In genomic region chr17:67837351-67838090, GRCm38 (mm10) we compare ENCODE assay signal across 9 mouse cellular contexts.
DNase-seq lines count a peak whose midpoint lies in the region; ATAC-seq and TF ChIP-seq lines count a peak whose summit lies in the region.
"Had no signal": no experiment of that assay in that cellular context is flagged by ENCODE, and none has a peak within 500 bp of the region (broad histone marks: within the 10 kb centered on the region; RNA-seq: fewer than 3 reads in every experiment).

No protein-coding gene starts in this region.

- H3K4me1 ChIP-seq in hindbrain, postnatal 0 days (ENCODE audit: insufficient read depth, low read length): no peaks in the 10 kb centered on the region
- H3K4me1 ChIP-seq: liver, embryonic 15.5 days had no signal

- 51% methylated on average over 17 of the region's 17 CpGs for WGBS in hindbrain, postnatal 0 days

- peak; percentile 82 for TF ChIP-seq CTCF in gastrocnemius, adult 2 months (IDR thresholded peaks at IDR 0.05)
- TF ChIP-seq CTCF in hindbrain, postnatal 0 days (IDR thresholded peaks at IDR 0.05; ENCODE audit: low read depth): peak; percentile 90

- H3K4me3 ChIP-seq in gastrocnemius, adult 2 months: peak overlapping the region; percentile 28; the same call in 1 of the 2 replicates
- H3K4me3 ChIP-seq in hindbrain, postnatal 0 days (ENCODE audit: low read length): no peak overlapping the region
- H3K4me3 ChIP-seq: liver, embryonic 15.5 days had no signal

- H3K9ac ChIP-seq in hindbrain, postnatal 0 days (replicated peaks; ENCODE audit: low read length): no peak overlapping the region
- H3K9ac ChIP-seq: liver, embryonic 15.5 days had no signal

- H3K27me3 ChIP-seq in hindbrain, postnatal 0 days (ENCODE audit: insufficient read depth, low read length): no peaks in the 10 kb centered on the region
- H3K27me3 ChIP-seq: liver, embryonic 15.5 days had no signal

- H3K9me3 ChIP-seq in hindbrain, postnatal 0 days (ENCODE audit: low read length): no peaks in the 10 kb centered on the region
- H3K9me3 ChIP-seq: liver, embryonic 15.5 days had no signal

- no peaks in the 10 kb centered on the region for H3K36me3 ChIP-seq in hindbrain, postnatal 0 days (ENCODE audit: insufficient read depth, low read length)
- H3K36me3 ChIP-seq: liver, embryonic 15.5 days had no signal

- DNase-seq in adipocyte (ENCODE audit: low spot score): peak; percentile 90
- DNase-seq in cerebellum, postnatal 25 days: peak; percentile 73 to 83
- peak; percentile 62 for DNase-seq in gastrocnemius, adult 2 months
- DNase-seq in hindbrain, postnatal 0 days (ENCODE audit: low spot score): peak; percentile 92
- peak; percentile 46 to 77 for DNase-seq in layer of hippocampus, postnatal 36 days
- peak; percentile 83 for DNase-seq in lung, postnatal 36 days
- peak; percentile 67 for DNase-seq in right cerebral cortex, postnatal 14 days
- no peak for DNase-seq in T-cell, adult 2 months (ENCODE audit: low spot score)

- no peak overlapping the region for H3K4me2 ChIP-seq in hindbrain, postnatal 0 days (ENCODE audit: low read depth, low read length)
- H3K4me2 ChIP-seq: liver, embryonic 15.5 days had no signal

- H3K27ac ChIP-seq in gastrocnemius, adult 2 months: no peak overlapping the region
- H3K27ac ChIP-seq in hindbrain, postnatal 0 days: no peak overlapping the region
- H3K27ac ChIP-seq: liver, embryonic 15.5 days had no signal

- intact Hi-C loops in gastrocnemius, adult 2 months (cut with DNase I): loop anchor here (1.0 to 10.0 kb wide), 2 partner anchors 58 to 1263 kb away; no protein-coding TSS in a partner anchor

- ATAC-seq in hindbrain, postnatal 0 days: peak; percentile 85
